Mouse (Mus musculus): ENCODE data around the gene Rab6a. TPM values are rescaled to one million over a fixed set of nuclear protein-coding genes. Genes with fewer than 3 reads are reported as not detected.

Rab6a gene
- polyA plus RNA-seq, 1 experiment, result 28.2 TPM

DNA sequence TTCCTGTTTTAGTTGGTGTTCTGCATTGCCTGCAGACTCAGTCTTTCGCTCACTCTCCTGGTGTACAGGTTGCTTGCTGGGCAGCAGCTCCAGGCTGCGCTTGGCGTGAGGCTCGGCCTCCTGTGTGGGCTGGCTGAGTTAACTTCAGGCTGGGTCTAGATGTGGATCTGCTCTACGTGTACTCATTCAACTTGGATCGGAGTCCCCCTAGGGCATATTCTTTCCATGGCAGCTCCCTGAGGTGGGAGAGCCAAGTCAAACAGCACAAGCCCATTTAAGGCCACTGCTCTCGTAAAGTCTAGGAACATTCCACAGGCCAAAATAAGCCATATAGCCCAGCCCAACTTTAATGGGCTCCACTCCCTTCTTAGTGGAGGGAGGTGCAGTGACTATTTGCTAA lies 81.3 kb downstream of the Rab6a start:
- TF ChIP-seq GATA1 (IDR thresholded peaks at IDR 0.05; ENCODE audit: low read length), result no peak

Other genes starting within 250 kb of the Rab6a start
- gene C2cd3, start 235.2 kb upstream of the Rab6a start, polyA plus RNA-seq (2012), result 22.7 and 27.1 TPM in 2 replicates
- 45.7 and 57.9 TPM in 2 replicates for gene Ppme1, start 235.1 kb upstream of the Rab6a start, polyA plus RNA-seq (2012)
- 0.04 TPM in 1 of 2 replicates, not detected in the other for gene Ucp3, start 134.4 kb upstream of the Rab6a start, polyA plus RNA-seq (2012)
- 987 and 1,168 TPM in 2 replicates for gene Ucp2, start 114.1 kb upstream of the Rab6a start, polyA plus RNA-seq (2012)
- not detected in 2 replicates for gene Dnajb13, start 92.5 kb upstream of the Rab6a start, polyA plus RNA-seq (2012)
- gene Coa4, start 70.3 kb upstream of the Rab6a start, polyA plus RNA-seq (2012), result 11.2 and 13.4 TPM in 2 replicates
- 1.2 and 1.7 TPM in 2 replicates for gene Mrpl48, start 891 bp downstream of the Rab6a start, polyA plus RNA-seq (2012)
- gene Plekhb1, start 55.0 kb downstream of the Rab6a start, polyA plus RNA-seq (2012), result not detected in 2 replicates
- gene Fam168a, start 99.2 kb downstream of the Rab6a start, polyA plus RNA-seq (2012), result 43.5 and 47.1 TPM in 2 replicates